Mouse (Mus musculus) induced T-regulatory cell, adult 2 months (primary cell): ENCODE data around the gene Gm20918.
"Not testable (repeated sequence)": the region's sequence is repeated elsewhere in the genome, so short reads cannot be mapped to it uniquely, and the experiment has no call there.

Experiments used
- DNase-seq: peaks from one replicate; pipeline ENCODE4 v3.0.0-alpha.2; 2012; ENCODE audit warnings: low read depth

Gm20918 gene

DNA sequence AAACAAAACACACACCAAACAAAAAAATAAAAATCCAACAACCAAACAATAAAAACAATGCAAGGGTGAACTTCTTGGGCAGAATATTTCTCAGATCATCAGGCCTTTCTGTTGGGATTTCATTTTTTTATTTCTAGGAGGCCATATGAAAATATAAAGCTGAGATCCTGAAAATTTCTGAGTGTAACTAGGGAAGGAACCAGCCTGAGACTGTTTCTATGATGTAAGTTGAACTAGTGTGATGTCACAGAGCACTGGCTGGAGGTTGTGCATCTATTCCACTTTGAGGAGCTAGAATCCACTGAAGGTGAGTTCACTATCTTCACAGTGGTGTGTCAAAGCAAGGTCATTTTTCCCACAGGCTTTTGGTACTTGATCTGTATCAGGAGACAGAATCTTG, at the start of gene Gm20918:
Gm20918 (plus strand) TSS at position 301 of the 400 bp plus-strand sequence.
- DNase-seq: not testable (repeated sequence)
